Mouse (Mus musculus) small intestine, adult 2 months (tissue): ENCODE results near the gene Dynlrb2.

Source experiments
- CTCF ChIP-seq: fragments of 200-500 bp; IDR thresholded peaks from 2 replicates; pipeline ENCODE4 v1.5.1; 2012; ENCODE audit warnings: low read depth, mild to moderate bottlenecking, control low read depth, inconsistent platforms, low read length, moderate library complexity, mixed read lengths; ENCODE audit not compliant: insufficient replicate concordance, insufficient read length; ENCODE audit errors: extremely low read depth
- POLR2A ChIP-seq: fragments of 200-500 bp; IDR thresholded peaks from 2 replicates; pipeline ENCODE4 v1.6.1; 2012; ENCODE audit warnings: low read depth, mild to moderate bottlenecking, control low read depth, inconsistent platforms, low read length, moderate library complexity

GRCm38 (mm10) chr8:116466586-116466985 lies 38.2 kb upstream of the Dynlrb2 start:
- TF ChIP-seq POLR2A (no peak), CTCF (no peak)
